8 mouse cellular contexts compared by ENCODE assay signal in genomic region chr16:17557947-17558480, GRCm38 (mm10). TPM values are rescaled to one million over a fixed set of nuclear protein-coding genes. Genes with fewer than 3 reads are reported as not detected.
A peak's percentile ranks its signal among the peaks of the same experiment; 100 is the strongest.
DNase-seq lines count a peak whose midpoint lies in the region; ATAC-seq and TF ChIP-seq lines count a peak whose summit lies in the region.

No protein-coding gene starts in this region.

- WGBS in forebrain, embryonic 14.5 days: 1% methylated on average over 5 of the region's 5 CpGs
- 1% methylated on average over 5 of the region's 5 CpGs for WGBS in lung, embryonic 15.5 days
- WGBS in olfactory bulb, adult 2 months: 3% methylated on average over 5 of the region's 5 CpGs

- H3K27me3 ChIP-seq in MEL (ENCODE audit: control insufficient read depth in 1 of 2, insufficient read depth in 2 of 2, low read length in 2 of 2): peaks cover 0 to 3% of the 10 kb centered on the region in 2 experiments; a peak in 1 of 4 replicates
- H3K27me3 ChIP-seq in forebrain, embryonic 14.5 days (replicated peaks; ENCODE audit: control insufficient read depth, insufficient read depth, low read length): peaks cover 10% of the 10 kb centered on the region; the same call in 1 of the 2 replicates
- H3K27me3 ChIP-seq in lung, embryonic 15.5 days: no peaks in the 10 kb centered on the region; the same call in 1 of the 2 replicates

- DNase-seq in MEL (ENCODE audit: low read depth, low spot score): peak; percentile 77
- DNase-seq in cerebellum, adult 11 months: peak; percentile 72
- peak; percentile 73 for DNase-seq in forebrain, embryonic 14.5 days (ENCODE audit: low spot score)
- peak; percentile 73 to 75 for DNase-seq in heart, postnatal 36 days
- DNase-seq in layer of hippocampus, adult 2 months (ENCODE audit: low spot score in 2 of 2): peak; percentile 72 to 87
- DNase-seq in thymus, postnatal 14 days: peak; percentile 62

- H3K4me3 ChIP-seq in MEL (ENCODE audit: control insufficient read depth in 1 of 2, insufficient read depth in 1 of 2, low read depth in 2 of 2, low read length in 2 of 2): peak overlapping the region in 1 of 2 experiments; percentile 38; a peak in 1 of 4 replicates
- H3K4me3 ChIP-seq in forebrain, embryonic 14.5 days (ENCODE audit: low read depth, low read length): no peak overlapping the region
- no peak overlapping the region for H3K4me3 ChIP-seq in layer of hippocampus, adult 2 months
- H3K4me3 ChIP-seq in lung, embryonic 15.5 days: no peak overlapping the region
- H3K4me3 ChIP-seq in olfactory bulb, adult 2 months (ENCODE audit: insufficient read depth, low read depth, low read length): no peak overlapping the region

- TF ChIP-seq EP300 in MEL (IDR thresholded peaks at IDR 0.05; ENCODE audit: low read depth in 1 of 2, low read length in 2 of 2): no peak

- no peak overlapping the region for H3K27ac ChIP-seq in MEL (ENCODE audit: control insufficient read depth, low read depth, low read length)
- H3K27ac ChIP-seq in forebrain, embryonic 14.5 days (ENCODE audit: low read depth, low read length): no peak overlapping the region
- H3K27ac ChIP-seq in layer of hippocampus, adult 2 months: no peak overlapping the region
- peak overlapping the region; percentile 25 for H3K27ac ChIP-seq in lung, embryonic 15.5 days
- no peak overlapping the region for H3K27ac ChIP-seq in olfactory bulb, adult 2 months (ENCODE audit: insufficient read depth, low read depth, low read length)

- H3K9me3 ChIP-seq in MEL (replicated peaks; ENCODE audit: insufficient read depth, low read length): no peaks in the 10 kb centered on the region
- H3K9me3 ChIP-seq in forebrain, embryonic 14.5 days (replicated peaks; ENCODE audit: control insufficient read depth, low read length): no peaks in the 10 kb centered on the region
- no peaks in the 10 kb centered on the region for H3K9me3 ChIP-seq in lung, embryonic 15.5 days

- H3K79me2 ChIP-seq in MEL (ENCODE audit: control insufficient read depth, insufficient read depth, low read length, poor library complexity): no peaks in the 10 kb centered on the region

- no peak for TF ChIP-seq POLR2A in MEL (IDR thresholded peaks at IDR 0.05; ENCODE audit: control insufficient read depth in 1 of 2, insufficient read depth in 1 of 2, low read depth in 1 of 2, low read length in 2 of 2, poor library complexity in 1 of 2)
- TF ChIP-seq POLR2A in olfactory bulb, adult 2 months (IDR thresholded peaks at IDR 0.05; ENCODE audit: insufficient read depth, low read depth, low read length): no peak

- H3K36me3 ChIP-seq in MEL (ENCODE audit: control insufficient read depth in 1 of 2, insufficient read depth in 2 of 2, low read length in 2 of 2): peaks cover 0 to 10% of the 10 kb centered on the region in 2 experiments; a peak in 2 of 4 replicates
- no peaks in the 10 kb centered on the region for H3K36me3 ChIP-seq in forebrain, embryonic 14.5 days (ENCODE audit: control insufficient read depth, insufficient read depth, low read length)
- H3K36me3 ChIP-seq in lung, embryonic 15.5 days: no peaks in the 10 kb centered on the region

- ATAC-seq in forebrain, embryonic 14.5 days: 0 out of 2 replicates have a peak, but pooled peaks have one; percentile 24
- ATAC-seq in lung, embryonic 15.5 days (ENCODE audit: borderline replicate concordance, extremely low read depth, low FRiP score, low TSS enrichment): no peak

- intact Hi-C loops in heart, postnatal 36 days (cut with DNase I): loop anchor here (2.0 to 10.0 kb wide), 3 partner anchors 59 to 254 kb away; no protein-coding TSS in a partner anchor

- no peak overlapping the region; the same call in 1 of the 2 replicates for H3K4me2 ChIP-seq in forebrain, embryonic 14.5 days (ENCODE audit: low read length)
- H3K4me2 ChIP-seq in lung, embryonic 15.5 days: 0 out of 2 replicates have a peak overlapping the region, but pooled peaks have one; percentile 39

- peak overlapping the region; percentile 6; the same call in 1 of the 2 replicates for H3K9ac ChIP-seq in MEL (ENCODE audit: control insufficient read depth, low read depth, low read length, poor library complexity, severe bottlenecking)
- no peak overlapping the region for H3K9ac ChIP-seq in forebrain, embryonic 14.5 days (ENCODE audit: low read length)
- no peak overlapping the region for H3K9ac ChIP-seq in lung, embryonic 15.5 days

- TF ChIP-seq CTCF in MEL (IDR thresholded peaks at IDR 0.05 in 2 of 3, conservative IDR thresholded peaks at IDR 0.05 in 1 of 3; ENCODE audit: control insufficient read depth in 1 of 3, insufficient read depth in 1 of 3, low read depth in 2 of 3, low read length in 3 of 3, poor library complexity in 1 of 3, severe bottlenecking in 1 of 3): peak; percentile 97 to 99 (median 97)
- TF ChIP-seq CTCF in layer of hippocampus, adult 2 months (conservative IDR thresholded peaks at IDR 0.05): peak; percentile 99
- peak; percentile 80 for TF ChIP-seq CTCF in olfactory bulb, adult 2 months (IDR thresholded peaks at IDR 0.05; ENCODE audit: insufficient read depth, low read depth, low read length)

- peaks cover 6 to 30% of the 10 kb centered on the region in 2 experiments for H3K4me1 ChIP-seq in MEL (ENCODE audit: control insufficient read depth in 1 of 2, insufficient read depth in 2 of 2, low read length in 2 of 2)
- H3K4me1 ChIP-seq in forebrain, embryonic 14.5 days (ENCODE audit: control insufficient read depth, insufficient read depth, low read length): peaks cover 17% of the 10 kb centered on the region
- peaks cover 52% of the 10 kb centered on the region for H3K4me1 ChIP-seq in lung, embryonic 15.5 days
- peaks cover 36% of the 10 kb centered on the region for H3K4me1 ChIP-seq in olfactory bulb, adult 2 months (ENCODE audit: control insufficient read depth, insufficient read depth, low read length)

- TF ChIP-seq RAD21 in MEL (IDR thresholded peaks at IDR 0.05; ENCODE audit: low read depth, low read length): peak; percentile 94

TF ChIP-seq in MEL, 35 proteins besides CTCF, POLR2A, EP300 and RAD21 (continues in another document):
- TF ChIP-seq BHLHE40 (IDR thresholded peaks at IDR 0.05; ENCODE audit: borderline replicate concordance, low read depth, low read length) (no peak), ZNF384 (IDR thresholded peaks at IDR 0.05; ENCODE audit: low read depth, low read length) (no peak), TAL1 (IDR thresholded peaks at IDR 0.05; ENCODE audit: low read length) (no peak)

RNA-seq across cellular contexts. Expression of gene Lrrc74b, which starts 3.0 kb away (rescaled TPM):
- total RNA-seq in MEL (2012; rRNA removed): 0.12 TPM in 1 of 2 replicates, not detected in the other
- polyA plus RNA-seq in MEL (2012; ENCODE audit: insufficient read depth in 1 of 2, insufficient read length in 2 of 2, low read depth in 1 of 2, low replicate concordance in 2 of 2, missing spikeins in 1 of 2): under 1 TPM in 1 of 2 experiments, not detected in 1; 0.10 TPM
- 0.62 and 1.1 TPM in 2 replicates for polyA plus RNA-seq in forebrain, embryonic 14.5 days (2014; fragmentation: Nextera tagmentation; extraction: Ambion mirVana)
- under 1 TPM in 1 of 2 experiments, not detected in 1; 0.19 TPM for total RNA-seq in heart, postnatal 36 days (2021)
- under 1 TPM; 0.36 to 0.56 TPM for total RNA-seq in layer of hippocampus, adult 2 months (2021)
- 1.3 and 1.8 TPM in 2 replicates for polyA plus RNA-seq in lung, embryonic 15.5 days (2015; fragmentation: Nextera tagmentation; extraction: Ambion mirVana)
- not detected in 2 replicates for polyA plus RNA-seq in olfactory bulb, adult 2 months (2012; ENCODE audit: insufficient read depth, insufficient read length, low replicate concordance, missing spikeins)

RNA-seq across cellular contexts. Expression of gene P2rx6, which starts 3.7 kb away (rescaled TPM):
- 0.04 TPM in 1 of 2 replicates, not detected in the other for total RNA-seq in MEL (2012; rRNA removed)
- polyA plus RNA-seq in MEL (2012; ENCODE audit: insufficient read depth in 1 of 2, insufficient read length in 2 of 2, low read depth in 1 of 2, low replicate concordance in 2 of 2, missing spikeins in 1 of 2): under 1 TPM in 1 of 2 experiments, not detected in 1; 0.38 TPM
- polyA plus RNA-seq in forebrain, embryonic 14.5 days (2014; fragmentation: Nextera tagmentation; extraction: Ambion mirVana): 1.1 and 1.3 TPM in 2 replicates
- total RNA-seq in heart, postnatal 36 days (2021): 1 to 10 TPM in 1 of 2 experiments, under 1 TPM in 1; 0.73 to 1.4 TPM
- 1 to 10 TPM in 1 of 2 experiments, under 1 TPM in 1; 0.95 to 1.4 TPM for total RNA-seq in layer of hippocampus, adult 2 months (2021)
- 1.2 and 1.7 TPM in 2 replicates for polyA plus RNA-seq in lung, embryonic 15.5 days (2015; fragmentation: Nextera tagmentation; extraction: Ambion mirVana)
- polyA plus RNA-seq in olfactory bulb, adult 2 months (2012; ENCODE audit: insufficient read depth, insufficient read length, low replicate concordance, missing spikeins): not detected in 2 replicates

RNA-seq across cellular contexts. Expression of gene Slc7a4, which starts 25.0 kb away (rescaled TPM):
- total RNA-seq in MEL (2012; rRNA removed): 15.4 and 23.1 TPM in 2 replicates
- 10 to 100 TPM in 1 of 2 experiments, not detected in 1; 23.6 TPM for polyA plus RNA-seq in MEL (2012; ENCODE audit: insufficient read depth in 1 of 2, insufficient read length in 2 of 2, low read depth in 1 of 2, low replicate concordance in 2 of 2, missing spikeins in 1 of 2)
- 23.3 and 27.1 TPM in 2 replicates for polyA plus RNA-seq in forebrain, embryonic 14.5 days (2014; fragmentation: Nextera tagmentation; extraction: Ambion mirVana)
- total RNA-seq in heart, postnatal 36 days (2021): 1 to 10 TPM; 1.6 to 1.7 TPM
- total RNA-seq in layer of hippocampus, adult 2 months (2021): 100 to 1,000 TPM; 102 to 105 TPM
- polyA plus RNA-seq in lung, embryonic 15.5 days (2015; fragmentation: Nextera tagmentation; extraction: Ambion mirVana): 9.2 and 9.6 TPM in 2 replicates
- not detected in 2 replicates for polyA plus RNA-seq in olfactory bulb, adult 2 months (2012; ENCODE audit: insufficient read depth, insufficient read length, low replicate concordance, missing spikeins)

RNA-seq across cellular contexts. Expression of gene Thap7, which starts 27.1 kb away (rescaled TPM):
- total RNA-seq in MEL (2012; rRNA removed): 53.6 and 65.5 TPM in 2 replicates
- 10 to 100 TPM in 1 of 2 experiments, not detected in 1; 65.4 TPM for polyA plus RNA-seq in MEL (2012; ENCODE audit: insufficient read depth in 1 of 2, insufficient read length in 2 of 2, low read depth in 1 of 2, low replicate concordance in 2 of 2, missing spikeins in 1 of 2)
- 60.9 and 61.6 TPM in 2 replicates for polyA plus RNA-seq in forebrain, embryonic 14.5 days (2014; fragmentation: Nextera tagmentation; extraction: Ambion mirVana)
- 10 to 100 TPM; 14.7 to 14.8 TPM for total RNA-seq in heart, postnatal 36 days (2021)
- 10 to 100 TPM; 42.3 to 45.4 TPM for total RNA-seq in layer of hippocampus, adult 2 months (2021)
- polyA plus RNA-seq in lung, embryonic 15.5 days (2015; fragmentation: Nextera tagmentation; extraction: Ambion mirVana): 54.5 and 56.8 TPM in 2 replicates
- not detected in 2 replicates for polyA plus RNA-seq in olfactory bulb, adult 2 months (2012; ENCODE audit: insufficient read depth, insufficient read length, low replicate concordance, missing spikeins)

RNA-seq across cellular contexts. Expression of gene Lztr1, which starts 49.5 kb away (rescaled TPM):
- 39.5 and 45.1 TPM in 2 replicates for total RNA-seq in MEL (2012; rRNA removed)
- polyA plus RNA-seq in MEL (2012; ENCODE audit: insufficient read depth in 1 of 2, insufficient read length in 2 of 2, low read depth in 1 of 2, low replicate concordance in 2 of 2, missing spikeins in 1 of 2): 10 to 100 TPM in 1 of 2 experiments, not detected in 1; 83.2 TPM
- 87.6 and 91.9 TPM in 2 replicates for polyA plus RNA-seq in forebrain, embryonic 14.5 days (2014; fragmentation: Nextera tagmentation; extraction: Ambion mirVana)
- total RNA-seq in heart, postnatal 36 days (2021): 10 to 100 TPM; 35.4 to 38.3 TPM
- total RNA-seq in layer of hippocampus, adult 2 months (2021): 100 to 1,000 TPM; 186 to 201 TPM
- polyA plus RNA-seq in lung, embryonic 15.5 days (2015; fragmentation: Nextera tagmentation; extraction: Ambion mirVana): 79.9 TPM in 2 replicates
- polyA plus RNA-seq in olfactory bulb, adult 2 months (2012; ENCODE audit: insufficient read depth, insufficient read length, low replicate concordance, missing spikeins): not detected in 2 replicates
